Mouse (Mus musculus) adrenal gland, adult 18-20 months (tissue): ENCODE data around the gene Lrrc28. TPM values are rescaled to one million over a fixed set of nuclear protein-coding genes. Genes with fewer than 3 reads are reported as not detected.

Experiments
- total RNA-seq, 2 experiments: library from RNA; stranded (reverse); gene quantifications; 1 replicate in 1 of 2; 2 replicates in 1 of 2; pipeline ENCODE4 v1.2.3; 2021

Lrrc28 gene
- total RNA-seq, 2 experiments from 2014 or later: 19.5 to 20.1 TPM

Other genes with a start within 250 kb of the Lrrc28 start
- 10 to 100 TPM; 19.2 to 24.1 TPM for gene Ttc23, start 2.1 kb upstream of the Lrrc28 start, total RNA-seq
- gene Synm, start 114.5 kb upstream of the Lrrc28 start, total RNA-seq: 10 to 100 TPM; 10.6 to 16.3 TPM